Mouse (Mus musculus) midbrain, embryonic 12.5 days (tissue): ENCODE data around the gene Nos1. TPM values are rescaled to one million over a fixed set of nuclear protein-coding genes. Genes with fewer than 3 reads are reported as not detected.
"Not testable (repeated sequence)": the region's sequence is repeated elsewhere in the genome, so short reads cannot be mapped to it uniquely, and the experiment has no call there.

Experiments used
- ATAC-seq: fragments of 200-750 bp; cut with Nextera tagmentation; 2 replicates; pipeline ENCODE4 v1.8.0; 2017; ENCODE audit warnings: low read depth, moderate TSS enrichment, moderate library complexity; ENCODE audit not compliant: low FRiP score
- H3K27ac ChIP-seq: fragments of 300-500 bp; sonication (generic); replicated peaks from 2 replicates; pipeline ENCODE4 v1.5.1; 2016; ENCODE audit warnings: mild to moderate bottlenecking
- H3K27me3 ChIP-seq: fragments of 300-500 bp; sonication (generic); 2 replicates; pipeline ENCODE4 v1.6.1; 2016; ENCODE audit warnings: mild to moderate bottlenecking
- H3K36me3 ChIP-seq: fragments of 300-500 bp; sonication (generic); 2 replicates; pipeline ENCODE4 v1.6.1; 2016
- H3K4me1 ChIP-seq: fragments of 300-500 bp; sonication (generic); 2 replicates; pipeline ENCODE4 v1.6.1; 2016
- H3K4me2 ChIP-seq: fragments of 300-500 bp; sonication (generic); replicated peaks from 2 replicates; pipeline ENCODE4 v1.6.1; 2016; ENCODE audit warnings: mild to moderate bottlenecking, moderate library complexity
- H3K4me3 ChIP-seq: fragments of 300-500 bp; sonication (generic); 2 replicates; pipeline ENCODE4 v1.5.1; 2016; ENCODE audit warnings: mild to moderate bottlenecking
- H3K9ac ChIP-seq: fragments of 300-500 bp; sonication (generic); replicated peaks from 2 replicates; pipeline ENCODE4 v1.6.1; 2016; ENCODE audit warnings: mild to moderate bottlenecking, moderate library complexity
- H3K9me3 ChIP-seq: fragments of 300-500 bp; sonication (generic); 2 replicates; pipeline ENCODE4 v1.6.1; 2016; ENCODE audit warnings: mild to moderate bottlenecking
- WGBS: fragments of 180-500 bp; shearing (Covaris S2); methylation state at CpG from one replicate; pipeline ENCODE4 v1.1.7; 2016; 5-methylcytosine and 5-hydroxymethylcytosine counted together
- polyA plus RNA-seq: library from polyadenylated mRNA; unstranded; fragments of >200 nt; fragmentation: Nextera tagmentation; extraction: Ambion mirVana; gene quantifications from 2 replicates; pipeline ENCODE4 v1.2.1, GENCODE M21; 2016

The Nos1 gene
- polyA plus RNA-seq, 1 experiment from 2014 or later = 0.41 TPM

GRCm38 (mm10) chr5:117880916-117881555 lies 100.2 kb downstream of the Nos1 start:
- H3K4me3 ChIP-seq = no peak overlapping the region
- 88% methylated on average over 9 of the region's 9 CpGs for WGBS
- H3K36me3 ChIP-seq = no peaks in the 10 kb centered on the region
- no peak overlapping the region for H3K4me2 ChIP-seq
- no peak for ATAC-seq
- H3K27ac ChIP-seq = no peak overlapping the region
- H3K9ac ChIP-seq = no peak overlapping the region
- no peaks in the 10 kb centered on the region for H3K4me1 ChIP-seq
- H3K9me3 ChIP-seq = peaks cover 7% of the 10 kb centered on the region
- H3K27me3 ChIP-seq = no peaks in the 10 kb centered on the region

GRCm38 (mm10) chr5:117882411-117882810 lies 101.6 kb downstream of the Nos1 start:
- H3K27ac ChIP-seq, H3K4me2 ChIP-seq: not testable (repeated sequence)
- 84% methylated on average over 1 of the region's 1 CpGs for WGBS

GRCm38 (mm10) chr5:117884991-117885390 lies 104.2 kb downstream of the Nos1 start:
- no peak for ATAC-seq
- WGBS = 51% methylated on average over 2 of the region's 2 CpGs

More at GRCm38 (mm10) chr5:117882411-117882810, 101.6 kb downstream of the Nos1 start:
- H3K36me3 ChIP-seq, H3K9me3 ChIP-seq, ATAC-seq, H3K9ac ChIP-seq, H3K4me3 ChIP-seq, H3K27me3 ChIP-seq, H3K4me1 ChIP-seq: not testable (repeated sequence)

GRCm38 (mm10) chr5:117888126-117888525 lies 107.3 kb downstream of the Nos1 start:
- Histone ChIP-seq H3K36me3 (no peaks in the 10 kb centered on the region), H3K4me3 (no peak overlapping the region), H3K27me3 (0 out of 2 replicates have a peak, but pooled peaks cover 6% of the 10 kb centered on the region), H3K4me2 (no peak overlapping the region), H3K9ac (no peak overlapping the region), H3K4me1 (no peaks in the 10 kb centered on the region), H3K27ac (no peak overlapping the region), H3K9me3 (no peaks in the 10 kb centered on the region)
- no peak for ATAC-seq
- WGBS = 77% methylated on average over 3 of the region's 3 CpGs

More at GRCm38 (mm10) chr5:117884991-117885390, 104.2 kb downstream of the Nos1 start:
- no peaks in the 10 kb centered on the region for H3K36me3 ChIP-seq
- 0 out of 2 replicates have a peak, but pooled peaks cover 6% of the 10 kb centered on the region for H3K27me3 ChIP-seq
- no peak overlapping the region for H3K9ac ChIP-seq
- no peaks in the 10 kb centered on the region for H3K9me3 ChIP-seq
- no peak overlapping the region for H3K27ac ChIP-seq
- H3K4me3 ChIP-seq = no peak overlapping the region
- H3K4me2 ChIP-seq = no peak overlapping the region
- H3K4me1 ChIP-seq = no peaks in the 10 kb centered on the region

- Histone ChIP-seq H3K27ac (no peak overlapping the region), H3K36me3 (no peaks in the 10 kb centered on the region), H3K4me1 (no peaks in the 10 kb centered on the region), H3K9me3 (no peaks in the 10 kb centered on the region), H3K4me2 (no peak overlapping the region), H3K9ac (no peak overlapping the region), H3K4me3 (no peak overlapping the region), H3K27me3 (0 out of 2 replicates have a peak, but pooled peaks cover 6% of the 10 kb centered on the region)
- WGBS = 74% methylated on average over 6 of the region's 6 CpGs
- ATAC-seq = no peak
Observed at GRCm38 (mm10) chr5:117888946-117889345, 108.1 kb downstream of the Nos1 start.

- no peak overlapping the region for H3K4me2 ChIP-seq
- H3K4me3 ChIP-seq = no peak overlapping the region
- H3K9ac ChIP-seq = no peak overlapping the region
- ATAC-seq = no peak
- H3K4me1 ChIP-seq = no peaks in the 10 kb centered on the region
- H3K27ac ChIP-seq = no peak overlapping the region
- 81% methylated on average over 8 of the region's 8 CpGs for WGBS
- 0 out of 2 replicates have a peak, but pooled peaks cover 6% of the 10 kb centered on the region for H3K27me3 ChIP-seq
- H3K9me3 ChIP-seq = no peaks in the 10 kb centered on the region
- no peaks in the 10 kb centered on the region for H3K36me3 ChIP-seq
Observed at GRCm38 (mm10) chr5:117889571-117889970, 108.7 kb downstream of the Nos1 start.

GRCm38 (mm10) chr5:117890871-117891270 lies 110.0 kb downstream of the Nos1 start:
- ATAC-seq = no peak
- H3K27me3 ChIP-seq = 0 out of 2 replicates have a peak, but pooled peaks cover 6% of the 10 kb centered on the region

GRCm38 (mm10) chr5:117891545-117891944 lies 110.7 kb downstream of the Nos1 start:
- ATAC-seq = no peak
- 85% methylated on average over 5 of the region's 5 CpGs for WGBS
- no peak overlapping the region for H3K4me2 ChIP-seq
- 0 out of 2 replicates have a peak, but pooled peaks cover 6% of the 10 kb centered on the region for H3K27me3 ChIP-seq
- H3K36me3 ChIP-seq = no peaks in the 10 kb centered on the region
- H3K4me3 ChIP-seq = no peak overlapping the region
- H3K4me1 ChIP-seq = no peaks in the 10 kb centered on the region
- H3K27ac ChIP-seq = no peak overlapping the region
- no peak overlapping the region for H3K9ac ChIP-seq
- no peaks in the 10 kb centered on the region for H3K9me3 ChIP-seq

More at GRCm38 (mm10) chr5:117890871-117891270, 110.0 kb downstream of the Nos1 start:
- Histone ChIP-seq H3K27ac (no peak overlapping the region), H3K9me3 (no peaks in the 10 kb centered on the region), H3K4me1 (no peaks in the 10 kb centered on the region), H3K4me2 (no peak overlapping the region), H3K4me3 (no peak overlapping the region), H3K9ac (no peak overlapping the region), H3K36me3 (no peaks in the 10 kb centered on the region)
- WGBS = 68% methylated on average over 8 of the region's 8 CpGs

GRCm38 (mm10) chr5:117894050-117894449 lies 113.2 kb downstream of the Nos1 start:
- H3K27me3 ChIP-seq = 0 out of 2 replicates have a peak, but pooled peaks cover 6% of the 10 kb centered on the region
- H3K9me3 ChIP-seq = no peaks in the 10 kb centered on the region
- H3K4me2 ChIP-seq = no peak overlapping the region
- H3K9ac ChIP-seq = no peak overlapping the region
- WGBS = 83% methylated on average over 5 of the region's 5 CpGs
- ATAC-seq = no peak
- no peak overlapping the region for H3K4me3 ChIP-seq
- H3K4me1 ChIP-seq = peaks cover 20% of the 10 kb centered on the region
- H3K27ac ChIP-seq = no peak overlapping the region
- no peaks in the 10 kb centered on the region for H3K36me3 ChIP-seq

GRCm38 (mm10) chr5:117898055-117898806 lies 117.4 kb downstream of the Nos1 start:
- Histone ChIP-seq H3K4me2 (no peak overlapping the region), H3K27ac (0 out of 2 replicates have a peak overlapping the region, but pooled peaks have one; percentile 4), H3K27me3 (0 out of 2 replicates have a peak, but pooled peaks cover 3% of the 10 kb centered on the region), H3K36me3 (no peaks in the 10 kb centered on the region), H3K4me1 (peaks cover 28% of the 10 kb centered on the region), H3K9ac (no peak overlapping the region), H3K9me3 (no peaks in the 10 kb centered on the region), H3K4me3 (no peak overlapping the region)
- no peak for ATAC-seq
- WGBS = 13% methylated on average over 9 of the region's 9 CpGs

- Histone ChIP-seq H3K9ac (no peak overlapping the region), H3K9me3 (no peaks in the 10 kb centered on the region), H3K27me3 (0 out of 2 replicates have a peak, but pooled peaks cover 3% of the 10 kb centered on the region), H3K4me2 (no peak overlapping the region), H3K4me3 (no peak overlapping the region), H3K27ac (no peak overlapping the region), H3K4me1 (peaks cover 35% of the 10 kb centered on the region), H3K36me3 (no peaks in the 10 kb centered on the region)
- ATAC-seq = no peak
- 85% methylated on average over 10 of the region's 10 CpGs for WGBS
Observed at GRCm38 (mm10) chr5:117899361-117899760, 118.5 kb downstream of the Nos1 start.
